Mouse (Mus musculus): ENCODE data around the gene Ubash3b.

Ubash3b gene

DNA sequence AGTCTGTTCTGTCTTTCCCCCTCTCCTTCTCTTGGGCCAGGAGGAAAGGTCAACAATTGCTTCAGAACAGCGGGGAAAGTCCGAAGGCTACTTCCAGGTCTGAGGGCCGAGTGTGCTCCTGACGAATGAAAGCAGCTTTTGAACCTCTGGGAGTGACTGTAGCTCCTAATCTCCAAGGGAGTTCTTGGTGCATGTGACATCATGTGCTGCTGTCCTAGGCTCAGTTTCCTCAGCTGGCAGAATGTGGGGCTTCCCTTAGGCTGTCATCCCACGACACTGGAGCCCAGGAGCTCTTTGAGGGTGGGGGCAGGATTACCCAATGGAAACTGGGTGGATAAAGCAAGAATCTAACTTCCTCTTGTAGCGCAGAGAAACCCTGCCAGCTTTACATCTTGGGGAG is at the start of gene Ubash3b:
TSS of gene Ubash3b (minus strand) at position 285 of the 400 bp plus-strand sequence.
- DNase-seq (ENCODE audit: low read depth, low spot score), result no peak

DNA sequence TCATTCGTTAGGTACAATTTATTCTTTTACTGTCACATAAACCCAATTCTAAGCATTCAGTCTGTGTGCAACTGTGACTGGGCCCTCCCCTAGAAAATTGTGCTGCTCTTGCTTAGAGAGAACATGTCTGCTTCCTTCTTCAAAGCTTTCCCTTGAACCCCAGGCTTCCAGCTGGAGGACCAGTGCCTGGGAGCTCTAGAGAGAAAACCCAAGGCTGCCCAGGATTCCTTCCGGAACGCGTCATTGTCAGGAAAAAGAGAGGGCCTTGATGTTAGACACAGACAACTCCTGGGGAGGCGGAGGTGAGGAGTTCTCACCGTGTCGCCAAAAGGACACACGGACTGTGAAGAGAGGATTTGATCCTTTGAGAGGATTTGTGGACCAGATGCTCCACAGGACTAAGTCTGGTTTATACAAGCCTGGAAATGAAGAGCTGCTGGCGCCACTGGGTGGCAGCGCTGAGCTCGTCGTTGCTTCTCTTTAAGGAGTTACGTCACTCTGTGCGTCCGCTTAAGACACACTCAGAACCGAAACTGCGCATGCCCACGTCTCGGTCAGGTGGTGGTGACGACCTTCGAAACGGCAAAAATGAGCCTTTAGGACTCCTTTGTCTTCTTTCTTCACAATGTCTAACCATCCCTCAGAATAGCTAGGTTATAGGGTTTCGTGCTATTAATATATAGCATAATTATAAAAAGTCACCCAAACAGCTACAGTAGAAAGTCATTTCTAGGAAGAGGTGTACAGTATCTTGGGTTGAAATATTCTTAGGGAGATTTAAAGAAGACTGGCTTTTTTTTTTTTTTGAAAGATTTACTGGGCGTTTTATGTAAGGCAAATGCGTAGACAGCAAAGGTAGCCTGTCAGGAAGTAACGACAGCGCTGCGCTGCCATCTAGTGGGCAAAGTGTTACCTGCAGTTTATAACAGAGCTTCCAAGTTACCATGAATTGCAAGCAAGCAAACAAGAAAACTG is 45.9 kb upstream of the Ubash3b start:
- DNase-seq (ENCODE audit: low read depth, low spot score), result peak; percentile 97

DNA sequence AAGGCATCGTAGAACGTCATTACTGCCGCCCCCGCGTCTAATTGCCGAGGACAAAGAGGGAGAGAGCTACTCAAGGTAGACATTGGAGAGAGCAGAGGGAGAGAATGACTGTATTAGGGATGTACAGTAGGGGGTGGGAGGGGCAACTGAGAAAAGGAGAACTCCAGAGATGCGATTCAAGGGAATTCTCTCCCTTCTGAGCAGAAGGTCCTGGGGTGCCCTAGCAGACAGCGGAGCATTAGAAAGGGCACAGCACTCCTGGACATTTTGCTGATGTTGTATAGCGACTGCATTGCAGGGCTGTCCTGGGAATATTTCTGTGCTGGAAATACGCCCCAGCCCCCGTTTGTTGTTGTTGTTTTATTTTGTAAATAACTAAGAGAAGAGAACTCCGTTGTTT is 45.2 kb upstream of the Ubash3b start:
- no peak for DNase-seq (ENCODE audit: low read depth, low spot score)

DNA sequence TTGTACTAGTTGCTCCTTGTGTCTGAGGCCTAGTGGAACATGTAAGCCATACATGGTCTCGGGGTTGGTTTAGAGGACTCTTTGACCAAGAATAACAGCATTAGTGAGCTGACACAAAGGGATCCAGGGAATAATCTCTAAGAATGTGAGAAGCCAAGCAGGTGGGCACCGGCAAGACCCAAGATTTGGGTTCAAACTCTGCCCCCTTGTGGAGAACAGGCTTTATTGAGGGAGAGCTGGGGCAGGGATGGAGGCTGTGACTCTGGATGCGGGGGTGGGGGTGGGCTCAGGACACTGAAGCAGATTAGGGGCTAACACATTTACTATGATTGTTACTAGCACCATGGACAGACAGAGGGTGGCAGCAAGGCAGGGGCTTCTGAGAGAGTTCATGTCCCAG is 43.8 kb upstream of the Ubash3b start:
- DNase-seq (ENCODE audit: low read depth, low spot score), result no peak

DNA sequence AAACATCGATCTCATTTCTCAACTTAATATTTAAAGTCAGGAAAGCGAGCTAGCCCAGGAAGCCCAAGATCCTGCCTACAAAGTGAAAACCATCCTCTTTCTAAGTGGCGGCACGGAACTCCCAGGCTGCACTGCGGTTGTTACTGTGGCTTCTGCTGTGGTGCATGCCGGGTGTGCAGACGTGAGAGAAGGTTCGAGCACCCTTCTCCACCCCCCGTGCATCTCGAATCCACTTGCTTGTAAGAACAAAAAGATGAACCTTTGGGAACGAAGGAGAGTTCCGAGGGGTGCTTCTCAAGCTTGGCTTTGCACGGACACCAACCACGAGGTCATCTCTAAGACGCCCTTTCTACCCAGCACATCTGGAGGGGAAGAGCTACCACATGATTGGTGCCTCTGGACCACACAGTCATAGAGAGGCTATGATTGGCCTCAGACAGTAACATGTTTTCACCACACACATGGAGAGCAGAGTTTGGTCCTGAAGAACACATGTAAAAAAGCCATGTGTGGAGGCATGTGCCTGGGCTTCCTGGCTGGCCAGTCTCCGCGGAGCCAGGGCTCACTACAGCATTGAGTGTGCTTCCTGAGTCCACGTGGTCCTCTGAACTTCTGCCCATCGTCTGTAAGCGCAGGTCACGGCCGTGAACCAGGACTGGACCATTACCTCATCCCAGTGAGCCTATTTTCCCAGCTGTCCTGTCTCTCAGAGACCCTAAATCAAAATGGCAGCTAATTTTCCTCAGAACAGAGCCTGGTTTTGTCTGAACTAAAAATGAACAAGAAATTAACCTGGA is 38.2 kb upstream of the Ubash3b start:
- no peak for DNase-seq (ENCODE audit: low read depth, low spot score)

DNA sequence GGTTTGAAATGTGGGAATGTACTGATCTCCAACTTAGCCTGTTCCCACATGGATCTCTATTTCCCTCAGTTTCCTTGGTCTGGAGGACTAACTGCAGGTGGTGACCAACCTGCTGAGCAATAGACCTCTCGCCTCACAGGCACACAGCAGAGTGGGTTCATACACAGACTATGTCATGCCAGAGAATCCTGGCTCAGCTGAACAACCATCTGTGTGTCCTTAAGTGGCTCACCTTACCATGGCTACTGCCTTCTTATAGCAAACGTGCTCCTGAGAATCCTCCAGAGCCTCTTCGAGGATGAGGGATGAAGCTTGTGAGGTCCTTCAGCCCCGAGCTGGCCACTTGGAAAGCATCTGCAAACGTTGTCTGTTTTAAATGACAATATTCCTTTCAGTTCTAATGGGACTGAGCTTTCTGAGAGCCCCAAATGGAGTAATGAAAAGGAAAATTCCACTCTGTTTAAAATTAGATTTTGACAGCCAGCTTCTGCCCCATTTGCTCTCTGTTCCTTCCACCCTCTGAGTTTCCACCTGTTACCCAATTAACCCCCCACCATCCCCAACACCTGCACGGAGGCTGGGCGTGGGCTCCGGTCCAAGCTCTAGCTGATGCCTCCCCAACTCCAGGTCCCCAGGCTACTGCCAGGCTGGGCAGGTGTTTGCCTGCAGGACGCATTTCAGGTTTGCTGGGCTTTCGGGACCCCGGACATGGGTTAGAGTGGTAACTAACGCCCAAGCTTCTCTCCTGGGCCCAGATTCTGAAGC is 37.2 kb upstream of the Ubash3b start:
- DNase-seq (ENCODE audit: low read depth, low spot score), result no peak

DNA sequence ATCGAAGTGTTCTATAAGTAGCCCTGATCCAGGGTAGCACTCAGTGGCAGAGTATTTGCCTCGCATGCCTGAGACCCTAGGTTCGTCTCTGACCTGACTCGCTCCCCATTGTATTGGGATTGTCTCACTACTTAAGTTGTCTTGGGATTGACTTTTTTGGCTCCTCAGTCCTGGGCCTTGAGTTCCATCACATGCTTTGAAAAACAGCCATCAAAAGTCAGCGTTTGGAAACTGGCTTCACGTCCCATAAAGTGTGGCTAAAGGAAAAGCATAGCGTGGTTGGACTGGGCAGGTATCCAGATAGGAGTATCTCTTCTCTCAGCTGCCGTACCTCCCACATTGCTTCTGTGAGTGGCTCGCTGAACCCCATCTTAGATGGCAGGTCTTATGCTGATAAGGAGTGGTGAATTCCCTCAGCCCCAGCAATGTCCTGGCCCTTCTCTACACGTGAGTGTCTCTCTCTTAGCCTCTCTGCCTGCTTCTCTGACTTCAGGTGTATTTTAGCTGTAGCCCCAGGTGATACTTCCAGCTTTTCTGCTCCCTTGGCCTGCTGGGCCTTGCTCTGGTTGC is 34.3 kb upstream of the Ubash3b start:
- DNase-seq (ENCODE audit: low read depth, low spot score), result no peak

DNA sequence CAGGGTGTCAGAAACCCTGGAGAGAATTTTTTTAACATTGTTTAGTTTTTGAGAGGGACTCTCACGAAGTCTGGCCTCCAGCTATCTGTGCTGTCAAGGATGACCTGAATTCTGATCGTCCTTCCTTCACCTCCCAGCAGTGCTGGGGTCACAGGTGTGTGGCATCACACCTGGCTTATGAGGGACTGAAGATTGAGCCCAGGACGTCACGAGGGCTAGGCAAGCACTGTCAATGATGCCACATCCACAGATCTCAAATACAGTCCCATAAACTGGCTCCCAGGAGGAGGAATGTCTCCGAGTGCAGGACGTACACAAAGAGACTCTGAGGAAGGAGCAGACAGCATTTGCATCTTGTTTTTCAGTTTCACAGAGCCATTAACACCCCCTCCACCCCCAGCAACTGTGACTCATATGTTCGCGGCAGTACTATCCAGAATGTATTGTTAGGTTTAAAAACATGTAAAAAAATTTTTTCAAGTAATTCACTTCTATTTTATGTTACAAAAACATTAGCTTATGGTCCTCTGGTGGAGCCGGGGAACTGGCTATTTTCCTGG is 30.2 kb upstream of the Ubash3b start:
- no peak for DNase-seq (ENCODE audit: low read depth, low spot score)

DNA sequence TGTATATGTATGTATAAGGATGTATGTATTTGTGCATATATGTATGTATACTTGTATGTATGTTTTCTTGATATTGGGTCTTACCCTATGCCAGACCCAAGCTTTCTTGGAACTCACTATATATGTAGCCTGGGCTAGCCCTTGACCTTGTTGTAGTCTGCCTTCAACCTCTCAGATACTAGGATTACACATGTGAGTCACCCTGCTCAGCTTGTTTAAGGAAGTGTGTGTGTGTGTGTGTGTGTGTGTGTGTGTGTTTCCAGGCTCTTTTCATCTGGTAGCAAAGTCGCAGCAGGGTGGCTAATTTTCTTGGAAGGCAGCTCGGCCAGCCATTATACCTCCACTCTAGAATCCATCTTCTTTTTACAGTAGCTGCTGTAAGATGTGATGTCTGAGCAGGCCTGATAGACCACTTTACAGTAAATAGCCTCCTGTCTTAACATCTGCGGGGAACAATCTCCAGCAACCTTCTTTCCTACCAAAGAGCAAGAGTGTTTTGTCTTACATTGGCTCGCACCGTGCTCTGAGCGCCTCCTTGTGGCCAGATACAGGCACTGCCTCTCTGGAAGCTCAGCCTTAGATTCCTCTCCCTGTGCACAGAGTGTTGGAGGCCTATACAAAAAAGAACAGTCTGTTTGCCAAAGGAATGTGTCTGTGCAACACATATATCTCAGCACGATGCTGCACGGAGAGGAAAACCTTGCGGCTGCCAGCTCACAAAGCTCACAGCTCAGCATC is 29.4 kb upstream of the Ubash3b start:
- no peak for DNase-seq (ENCODE audit: low read depth, low spot score)

DNA sequence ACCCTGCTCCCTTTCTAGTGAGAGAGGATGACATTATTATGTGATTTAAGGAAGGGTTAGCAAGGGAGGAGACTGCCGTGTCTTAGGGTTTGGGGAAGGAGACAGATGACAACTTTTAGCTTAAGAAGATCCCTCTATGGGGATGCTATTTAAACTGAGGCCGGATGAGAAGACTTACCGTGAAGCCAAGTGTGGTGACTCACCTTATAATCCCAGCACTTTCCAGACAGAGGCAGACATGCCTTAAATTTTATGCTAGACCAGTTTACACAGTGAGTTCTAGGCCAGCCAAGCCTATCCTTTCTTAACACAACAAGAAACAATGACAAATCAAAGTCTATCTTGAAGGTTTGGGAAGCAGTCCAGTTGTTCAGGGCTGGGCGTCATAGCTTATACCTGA is 26.4 kb upstream of the Ubash3b start:
- no peak for DNase-seq (ENCODE audit: low read depth, low spot score)

DNA sequence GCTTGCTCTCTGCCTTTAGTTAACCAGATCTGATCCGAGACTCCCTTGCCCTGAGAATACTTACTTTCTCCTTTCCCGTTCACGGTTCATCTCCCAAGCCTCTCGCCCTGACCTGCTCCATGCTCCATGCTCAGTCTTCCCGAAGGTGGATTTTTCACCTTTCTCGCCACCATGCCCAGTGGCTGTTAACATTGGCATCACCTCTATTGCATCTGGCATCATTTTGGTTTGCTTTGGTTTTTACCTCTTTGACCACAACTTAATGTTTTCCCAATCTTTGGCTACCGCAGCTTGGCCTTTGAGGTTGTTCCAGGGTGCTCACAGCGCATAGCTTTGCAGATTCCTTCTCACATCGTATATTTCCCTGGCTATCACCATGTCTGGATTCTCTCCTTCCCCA is 26.0 kb upstream of the Ubash3b start:
- DNase-seq (ENCODE audit: low read depth, low spot score), result no peak

DNA sequence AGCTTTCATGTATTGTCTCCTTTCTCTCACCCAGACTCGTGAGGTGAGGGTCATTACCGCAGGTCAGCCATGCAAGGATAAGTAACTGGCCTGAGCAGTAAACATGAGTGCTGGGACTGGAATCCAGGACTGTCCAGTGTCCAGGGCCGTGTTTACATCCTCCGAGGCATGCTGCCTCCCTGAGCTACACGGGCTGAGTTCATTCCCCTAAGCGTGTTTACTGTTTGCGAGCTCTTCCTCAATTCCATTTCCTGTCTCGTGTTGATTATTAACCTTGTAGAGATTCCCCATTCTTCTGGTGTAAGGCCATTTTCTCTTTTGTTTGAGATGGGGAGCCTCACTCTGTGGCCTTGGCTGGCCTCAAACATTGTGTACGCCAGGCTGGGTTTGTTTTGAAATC is 23.8 kb upstream of the Ubash3b start:
- no peak for DNase-seq (ENCODE audit: low read depth, low spot score)

DNA sequence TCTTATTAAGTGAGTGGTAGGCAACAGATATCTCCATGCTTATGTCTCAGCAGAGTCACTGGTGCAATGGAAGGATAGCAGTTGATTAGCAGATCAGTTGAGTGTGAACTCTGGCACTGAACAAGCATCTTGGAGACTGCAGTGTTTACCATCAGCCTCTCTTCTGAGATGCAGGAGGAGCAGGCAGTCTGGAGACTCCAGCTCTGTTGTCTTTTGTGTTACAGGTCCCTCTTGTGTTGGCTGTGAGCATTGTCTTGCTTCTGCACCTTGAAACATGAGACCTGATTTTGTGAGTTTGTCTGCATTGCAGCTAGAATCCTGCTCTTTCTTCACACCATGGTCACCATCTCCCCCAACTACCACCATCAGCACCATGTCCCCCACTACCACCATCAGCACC is 21.1 kb upstream of the Ubash3b start:
- DNase-seq (ENCODE audit: low read depth, low spot score), result no peak

DNA sequence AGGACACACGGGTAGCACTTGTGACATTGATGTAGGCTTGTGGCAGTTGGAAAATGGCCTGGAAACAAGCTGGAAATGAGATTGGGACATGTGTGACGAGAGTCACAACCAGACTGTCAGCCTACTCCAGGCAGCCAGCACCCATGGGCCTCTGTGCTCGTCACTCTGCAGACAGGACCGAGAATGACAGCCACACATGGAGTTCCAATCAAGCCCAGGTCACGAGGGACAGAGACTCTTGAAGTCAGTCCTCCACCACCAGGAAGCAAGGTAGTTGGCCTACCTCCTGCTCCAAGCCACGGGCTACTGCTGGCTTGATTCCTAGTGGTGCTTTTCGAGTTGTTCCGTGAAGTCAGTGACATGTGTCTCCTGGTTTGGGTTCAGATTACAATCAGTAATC is 20.3 kb upstream of the Ubash3b start:
- DNase-seq (ENCODE audit: low read depth, low spot score), result no peak

DNA sequence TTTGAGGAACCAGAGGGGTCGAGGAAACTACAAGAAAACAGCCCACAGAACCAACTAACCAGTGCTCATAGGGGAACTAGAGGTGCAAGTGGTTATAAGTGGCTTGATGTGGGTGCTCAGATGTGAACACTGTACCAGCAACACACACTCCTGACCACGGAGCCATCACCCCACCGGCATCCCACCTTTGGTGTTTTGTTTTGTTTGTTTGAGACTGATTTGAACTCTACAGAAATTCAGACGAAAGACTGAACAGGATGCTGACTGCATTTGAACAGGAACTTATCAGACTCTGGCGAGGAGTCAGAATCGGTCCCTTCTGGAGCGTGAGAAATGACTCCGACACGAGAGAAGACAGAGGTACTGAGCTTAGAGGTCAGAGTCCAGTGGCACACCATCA is 19.9 kb upstream of the Ubash3b start:
- no peak for DNase-seq (ENCODE audit: low read depth, low spot score)

DNA sequence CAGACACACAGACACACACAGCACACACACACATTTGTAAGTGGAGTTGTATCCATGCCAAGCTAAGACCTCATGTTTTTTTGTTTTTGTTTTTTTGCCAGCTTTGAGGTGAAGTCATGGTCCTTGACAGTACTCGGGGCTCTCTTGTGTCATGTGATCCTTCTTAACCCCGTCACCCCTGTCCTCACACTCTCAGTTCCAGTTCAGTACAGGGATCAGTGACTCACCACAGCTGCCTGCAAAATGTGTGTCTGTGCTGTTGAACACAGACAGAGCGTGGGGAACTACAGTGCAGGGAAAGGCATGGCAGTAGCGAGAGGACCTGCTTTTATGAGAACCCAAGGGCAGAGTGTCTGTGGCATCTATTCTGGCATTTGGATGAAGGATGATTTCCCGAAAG is 17.6 kb upstream of the Ubash3b start:
- DNase-seq (ENCODE audit: low read depth, low spot score), result no peak

DNA sequence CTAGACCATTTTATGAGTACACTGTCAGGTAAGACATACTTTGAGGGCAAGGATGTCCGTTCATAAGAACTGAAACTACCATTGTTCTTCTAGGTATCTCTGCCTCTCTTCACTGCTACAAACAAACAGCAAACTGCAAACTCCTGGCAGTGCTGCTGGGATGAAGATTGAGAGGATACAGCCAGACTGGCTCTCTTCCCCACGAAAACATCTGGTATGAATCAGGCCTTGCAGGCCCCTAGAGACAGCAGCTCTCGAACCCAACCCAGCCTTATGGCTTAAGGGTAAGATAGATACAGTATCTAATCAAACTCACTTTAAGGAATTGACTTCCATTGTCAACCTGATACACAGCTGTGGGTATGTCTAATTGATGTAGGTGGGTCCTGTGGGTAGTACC is 11.7 kb upstream of the Ubash3b start:
- no peak for DNase-seq (ENCODE audit: low read depth, low spot score)

DNA sequence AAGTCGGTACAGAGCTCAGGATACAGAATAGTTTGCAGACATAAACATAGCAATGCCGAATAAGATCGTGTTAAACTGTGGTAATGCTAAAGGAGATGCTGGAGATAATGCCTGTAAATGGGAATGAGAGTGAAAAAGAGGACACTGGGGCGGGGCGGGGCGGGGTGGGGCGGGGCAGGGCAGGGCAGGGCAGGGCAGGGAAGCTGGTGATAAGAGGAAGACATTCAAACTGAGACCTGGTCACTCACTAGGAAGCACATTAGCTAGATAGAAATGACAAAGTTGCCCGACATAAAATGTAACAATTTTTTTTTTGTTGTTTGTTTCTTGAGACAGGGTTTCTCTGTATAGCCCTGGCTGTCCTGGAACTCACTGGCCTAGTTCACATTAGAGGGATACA is 10.9 kb upstream of the Ubash3b start:
- DNase-seq (ENCODE audit: low read depth, low spot score), result no peak

DNA sequence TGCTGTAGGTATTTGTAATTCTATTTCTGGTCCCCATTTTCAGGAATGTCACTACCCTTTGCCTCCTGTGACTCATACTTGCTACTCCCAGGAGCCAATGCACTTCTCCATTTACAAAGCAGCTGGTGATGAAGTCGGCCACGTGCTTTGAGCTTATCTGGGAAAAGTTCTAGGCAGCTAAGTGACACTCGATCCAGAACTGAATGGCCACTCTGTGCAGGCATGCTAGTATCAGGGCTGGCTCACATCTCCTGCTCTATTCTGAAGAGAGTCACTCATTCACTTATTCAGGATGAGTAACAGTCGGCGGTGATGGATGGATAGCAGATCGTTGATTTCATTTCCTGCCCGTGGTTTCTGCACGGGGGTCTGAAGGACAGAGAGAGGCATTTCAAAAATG is 8.5 kb upstream of the Ubash3b start:
- DNase-seq (ENCODE audit: low read depth, low spot score), result no peak

DNA sequence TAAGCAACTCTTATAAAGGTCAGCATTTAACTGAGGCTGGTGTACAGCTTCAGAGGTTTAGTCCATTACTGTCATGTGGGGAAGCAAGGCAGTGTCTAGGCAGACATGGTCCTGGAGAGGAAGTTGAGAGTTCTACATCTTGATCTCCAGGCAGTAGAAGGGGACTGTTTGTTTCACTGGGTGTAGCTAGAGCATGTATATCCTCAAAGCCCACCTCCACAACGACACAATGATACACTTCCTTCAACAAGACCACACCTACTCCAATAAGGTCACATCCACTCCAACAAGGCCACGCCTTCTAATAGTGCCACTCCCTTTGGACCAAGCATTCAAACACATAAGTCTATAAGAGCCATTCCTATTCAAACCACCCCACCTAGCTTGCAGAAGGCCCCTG is 7.2 kb upstream of the Ubash3b start:
- DNase-seq (ENCODE audit: low read depth, low spot score), result no peak

DNA sequence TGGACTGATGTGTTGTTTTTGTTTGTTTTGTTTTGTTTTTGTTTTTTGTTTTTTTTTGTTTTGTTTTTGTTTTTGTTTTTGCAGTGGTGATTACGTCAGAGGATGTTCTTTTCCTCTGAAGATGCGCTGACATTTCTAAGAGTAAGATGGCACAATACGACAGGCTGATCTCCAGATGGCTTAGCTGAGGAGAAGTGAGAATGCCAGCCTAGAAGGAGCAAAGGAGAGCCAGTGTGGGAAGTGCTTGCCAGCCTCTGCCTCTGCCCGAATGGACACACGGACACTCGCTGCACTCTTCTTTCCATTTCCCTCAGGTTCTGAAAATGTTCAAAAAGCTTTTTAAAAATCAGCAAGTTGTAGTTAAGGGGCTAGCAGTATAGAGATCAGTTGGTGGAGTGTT is 6.7 kb upstream of the Ubash3b start:
- DNase-seq (ENCODE audit: low read depth, low spot score), result no peak
